Mouse (Mus musculus) heart, embryonic 16.5 days (tissue): ENCODE measurements around the gene Tle6. TPM values are rescaled to one million over a fixed set of nuclear protein-coding genes. Genes with fewer than 3 reads are reported as not detected.

Experiments used
- ATAC-seq: fragments of 200-750 bp; cut with Nextera tagmentation; replicated peaks from 2 replicates; pipeline ENCODE4 v1.8.0; 2017; ENCODE audit warnings: moderate number of reproducible peaks; ENCODE audit not compliant: insufficient read depth, low FRiP score; ENCODE audit errors: extremely low read depth
- H3K27ac ChIP-seq: fragments of 300-500 bp; sonication (generic); 2 replicates; pipeline ENCODE4 v1.5.1; 2014; ENCODE audit warnings: mild to moderate bottlenecking, low read length, control low read depth, moderate library complexity
- H3K27me3 ChIP-seq: fragments of 300-500 bp; sonication (generic); 2 replicates; pipeline ENCODE4 v1.6.1; 2014; ENCODE audit warnings: low read length, mixed read lengths; ENCODE audit not compliant: control insufficient read depth, insufficient read depth
- H3K36me3 ChIP-seq: fragments of 300-500 bp; sonication (generic); 2 replicates; pipeline ENCODE4 v1.6.1; 2014; ENCODE audit not compliant: control insufficient read depth, insufficient read depth
- H3K4me1 ChIP-seq: fragments of 300-500 bp; sonication (generic); 2 replicates; pipeline ENCODE4 v1.6.1; 2014; ENCODE audit warnings: low read length, mixed read lengths; ENCODE audit not compliant: control insufficient read depth, insufficient read depth
- H3K4me2 ChIP-seq: fragments of 300-500 bp; sonication (generic); 2 replicates; pipeline ENCODE4 v1.6.1; 2014; ENCODE audit warnings: low read depth, mild to moderate bottlenecking, control low read depth, low read length
- H3K4me3 ChIP-seq: fragments of 300-500 bp; sonication (generic); 2 replicates; pipeline ENCODE4 v1.5.1; 2014; ENCODE audit warnings: mild to moderate bottlenecking, control low read depth, low read length
- H3K9ac ChIP-seq: fragments of 300-500 bp; sonication (generic); 2 replicates; pipeline ENCODE4 v1.6.1; 2014; ENCODE audit warnings: low read length, control low read depth
- H3K9me3 ChIP-seq: fragments of 300-500 bp; sonication (generic); replicated peaks from 2 replicates; pipeline ENCODE4 v1.6.1; 2016; ENCODE audit warnings: low read length; ENCODE audit not compliant: control insufficient read depth
- WGBS: fragments of 180-500 bp; shearing (Covaris S2); extraction: QIAGEN DNeasy Blood & Tissue Kit; methylation state at CpG from one replicate; pipeline ENCODE4 v1.1.7; 2014; 5-methylcytosine and 5-hydroxymethylcytosine counted together
- polyA plus RNA-seq: library from polyadenylated mRNA; unstranded; fragments of >200 nt; fragmentation: Nextera tagmentation; extraction: Ambion mirVana; gene quantifications from 2 replicates; pipeline ENCODE4 v1.2.1, GENCODE M21; 2015

The Tle6 gene
- polyA plus RNA-seq, 1 experiment from 2014 or later = 29.6 TPM

- H3K27me3 ChIP-seq = no peaks in the 10 kb centered on the region
- H3K27ac ChIP-seq = peak within 1 kb of the TSS; percentile 93
- peaks cover 24% of the 10 kb centered on the region for H3K4me1 ChIP-seq
- peak; percentile 89 for ATAC-seq
- peak within 1 kb of the TSS; percentile 59 for H3K4me3 ChIP-seq
- H3K9ac ChIP-seq = peak within 1 kb of the TSS; percentile 69
- 1% methylated on average over 39 of the region's 39 CpGs for WGBS
- peak within 1 kb of the TSS; percentile 83 for H3K4me2 ChIP-seq
- peaks cover 4% of the 10 kb centered on the region; the same call in 1 of the 2 replicates for H3K36me3 ChIP-seq
- peaks cover 8% of the 10 kb centered on the region for H3K9me3 ChIP-seq
Measured at GRCm38 (mm10) chr10:81605974-81606751, 5.3 kb upstream of the Tle6 start, which contains the start of gene BC025920. Gene BC025920, plus strand, starts transcription at chr10:81606270.

GRCm38 (mm10) chr10:81605666-81605973, 4.7 kb upstream of the Tle6 start:
- peak overlapping the region; percentile 52 for H3K4me3 ChIP-seq
- ATAC-seq = 0 out of 2 replicates have a peak, but pooled peaks have one; percentile 10
- peaks cover 28% of the 10 kb centered on the region for H3K4me1 ChIP-seq
- 2% methylated on average over 14 of the region's 14 CpGs for WGBS
- H3K9me3 ChIP-seq = 0 out of 2 replicates have a peak, but pooled peaks cover 2% of the 10 kb centered on the region
- H3K9ac ChIP-seq = peak overlapping the region; percentile 58
- H3K4me2 ChIP-seq = peak overlapping the region; percentile 68
- H3K36me3 ChIP-seq = peaks cover 4% of the 10 kb centered on the region; the same call in 1 of the 2 replicates
- H3K27ac ChIP-seq = peak overlapping the region; percentile 92
- H3K27me3 ChIP-seq = no peaks in the 10 kb centered on the region

DNA sequence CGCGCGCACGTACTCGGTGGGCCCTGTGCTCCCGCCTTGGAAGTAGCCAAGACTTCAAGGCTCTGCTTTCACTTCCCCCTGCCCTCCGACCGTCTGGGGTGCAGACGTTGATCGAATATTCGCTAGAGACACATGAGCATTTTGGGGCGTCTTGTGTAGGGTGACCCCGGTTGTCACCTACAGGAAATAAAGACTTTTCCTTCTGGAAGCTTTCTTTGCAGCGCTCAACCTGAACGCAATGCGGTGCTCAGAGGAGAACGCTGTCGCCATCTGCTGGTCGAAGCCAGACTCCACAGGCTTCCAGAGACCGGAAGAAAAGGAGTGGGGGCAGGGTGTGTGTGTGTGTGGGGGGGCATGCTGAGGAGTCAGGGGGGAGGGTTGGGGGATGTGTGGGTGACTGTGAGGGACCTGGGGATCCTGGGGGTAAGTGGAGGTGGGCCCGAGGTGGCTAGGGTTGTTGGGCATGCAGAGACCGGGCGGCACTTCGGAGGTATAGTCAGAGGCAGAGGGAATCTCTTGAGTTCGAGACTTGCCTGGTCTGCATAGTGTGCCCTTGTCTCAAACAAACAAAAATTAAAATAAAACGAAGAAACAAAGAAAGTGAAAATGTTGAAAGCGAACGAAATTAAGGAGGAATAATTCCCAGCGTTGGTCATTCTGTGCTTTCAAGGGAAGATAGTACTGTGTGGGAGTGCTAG, 4.2 kb upstream of the Tle6 start:
- 16% methylated on average over 29 of the region's 29 CpGs for WGBS
- peak; percentile 28 for ATAC-seq

DNA sequence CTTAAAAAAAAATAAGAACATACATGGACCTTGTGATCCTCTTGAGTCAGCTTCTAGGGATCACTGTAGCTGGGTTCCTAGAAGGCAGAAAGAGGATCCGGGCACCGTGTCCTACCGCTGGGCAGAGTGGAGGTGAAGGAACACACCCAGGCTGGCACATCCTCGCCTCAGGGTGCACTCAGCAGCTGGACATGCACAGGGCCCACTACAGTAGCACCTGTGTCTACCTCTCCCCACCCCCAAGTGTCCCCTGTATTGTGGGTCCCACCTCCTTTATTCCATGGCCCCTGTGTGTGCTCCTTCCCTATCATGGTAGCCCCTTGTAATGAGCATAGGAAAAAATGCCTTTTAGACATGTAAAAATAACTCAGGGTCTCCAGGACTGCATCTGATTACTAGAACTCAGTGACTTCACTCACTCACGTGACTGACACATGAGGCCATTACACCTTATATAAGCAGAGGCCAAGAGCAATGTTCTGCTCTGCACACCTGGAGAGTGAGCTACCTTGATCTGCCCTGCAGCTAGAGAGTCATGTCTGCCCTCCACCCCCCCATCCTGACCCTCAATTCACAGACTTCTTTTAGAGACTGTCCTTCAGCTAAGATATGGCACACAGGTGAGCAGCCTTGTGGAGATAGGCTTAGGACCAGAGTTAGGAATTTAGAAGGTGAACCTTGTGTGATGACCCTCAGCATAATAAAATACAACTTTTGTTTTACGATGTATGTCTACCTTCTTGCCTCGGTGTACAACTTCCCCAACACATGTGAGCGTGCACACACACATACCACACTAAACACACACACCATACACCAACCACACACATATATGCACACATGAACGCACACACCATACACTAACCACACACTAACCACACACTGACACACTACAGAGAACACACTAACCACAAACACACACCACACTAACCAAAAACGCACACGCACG, 3.4 kb upstream of the Tle6 start:
- Histone ChIP-seq H3K36me3 (no peaks in the 10 kb centered on the region), H3K4me1 (peaks cover 37% of the 10 kb centered on the region), H3K27ac (peak overlapping the region; percentile 46; the same call in 1 of the 2 replicates), H3K27me3 (no peaks in the 10 kb centered on the region), H3K4me2 (peak overlapping the region; percentile 54), H3K4me3 (peak overlapping the region; percentile 30), H3K9me3 (no peaks in the 10 kb centered on the region), H3K9ac (peak overlapping the region; percentile 64)
- ATAC-seq = no peak
- 74% methylated on average over 12 of the region's 12 CpGs for WGBS

More for the DNA sequence above, 4.2 kb upstream of the Tle6 start:
- Histone ChIP-seq H3K36me3 (peaks cover 4% of the 10 kb centered on the region; the same call in 1 of the 2 replicates), H3K27me3 (no peaks in the 10 kb centered on the region), H3K4me2 (peak overlapping the region; percentile 68), H3K4me1 (peaks cover 33% of the 10 kb centered on the region), H3K27ac (peak overlapping the region; percentile 92), H3K9me3 (no peaks in the 10 kb centered on the region), H3K9ac (peak overlapping the region; percentile 64), H3K4me3 (peak overlapping the region; percentile 52)

DNA sequence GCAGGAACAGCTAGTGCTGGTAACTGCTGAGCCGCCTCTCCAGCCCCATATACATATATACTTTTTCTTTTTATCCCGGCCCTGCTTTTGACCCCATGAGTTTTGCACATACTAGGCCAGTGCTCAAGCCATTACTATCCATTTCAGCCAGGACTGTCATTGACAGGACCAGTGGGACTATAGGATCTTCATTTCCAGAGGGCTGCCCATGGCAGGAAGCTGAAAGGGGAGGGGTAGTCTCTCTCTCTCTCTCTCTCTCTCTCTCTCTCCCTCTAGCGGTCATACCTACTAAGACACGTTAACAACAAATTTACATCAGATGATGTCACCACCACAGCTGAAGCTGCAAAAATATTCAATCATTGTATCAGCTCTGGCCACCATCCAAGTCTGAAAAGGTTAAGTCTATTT, 1.9 kb upstream of the Tle6 start:
- no peak overlapping the region for H3K4me2 ChIP-seq
- ATAC-seq = no peak
- 23% methylated on average over 4 of the region's 4 CpGs for WGBS

DNA sequence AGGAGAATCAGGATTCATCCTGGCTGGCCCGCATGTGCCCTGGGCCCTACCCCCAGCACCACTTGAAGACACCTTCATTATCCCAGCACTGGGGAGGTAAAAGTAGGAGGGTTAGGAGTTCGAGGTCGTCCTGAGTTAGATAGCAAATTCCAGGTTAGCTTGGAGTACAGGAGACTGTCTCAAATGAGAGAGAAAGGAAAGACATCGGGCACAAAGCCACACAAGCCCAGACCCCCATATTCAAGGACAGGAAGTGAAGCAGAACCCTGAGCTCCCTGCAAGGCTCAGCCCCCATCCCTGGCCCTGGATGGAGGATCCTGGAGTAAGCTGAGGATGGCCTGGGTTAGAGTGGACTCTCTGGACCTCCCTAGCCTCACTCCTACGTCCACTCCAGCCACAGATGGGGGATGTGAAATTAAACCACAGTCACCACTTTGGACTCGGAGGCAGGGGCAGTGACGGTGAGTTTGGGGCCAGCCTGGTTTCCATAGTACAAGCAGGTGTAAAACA, 578 bp upstream of the Tle6 start:
- no peaks in the 10 kb centered on the region for H3K27me3 ChIP-seq
- H3K27ac ChIP-seq = peak overlapping the region; percentile 43
- peaks cover 53% of the 10 kb centered on the region for H3K4me1 ChIP-seq
- H3K4me2 ChIP-seq = peak overlapping the region; percentile 71
- 34% methylated on average over 7 of the region's 7 CpGs for WGBS
- peak overlapping the region; percentile 46 for H3K4me3 ChIP-seq
- H3K9me3 ChIP-seq = no peaks in the 10 kb centered on the region
- no peak for ATAC-seq
- no peaks in the 10 kb centered on the region for H3K36me3 ChIP-seq
- H3K9ac ChIP-seq = peak overlapping the region; percentile 63

More for the DNA sequence above, 1.9 kb upstream of the Tle6 start:
- H3K36me3 ChIP-seq = no peaks in the 10 kb centered on the region
- no peaks in the 10 kb centered on the region for H3K27me3 ChIP-seq
- H3K9ac ChIP-seq = no peak overlapping the region
- H3K4me1 ChIP-seq = peaks cover 41% of the 10 kb centered on the region
- 0 out of 2 replicates have a peak overlapping the region, but pooled peaks have one; percentile 33 for H3K27ac ChIP-seq
- no peaks in the 10 kb centered on the region for H3K9me3 ChIP-seq
- no peak overlapping the region for H3K4me3 ChIP-seq

GRCm38 (mm10) chr10:81600096-81600495, 777 bp downstream of the Tle6 start:
- no peak overlapping the region for H3K9ac ChIP-seq
- 0 out of 2 replicates have a peak, but pooled peaks cover 2% of the 10 kb centered on the region for H3K27me3 ChIP-seq
- H3K4me1 ChIP-seq = peaks cover 58% of the 10 kb centered on the region
- H3K27ac ChIP-seq = peak overlapping the region; percentile 69
- H3K36me3 ChIP-seq = no peaks in the 10 kb centered on the region
- no peak overlapping the region for H3K4me3 ChIP-seq
- 43% methylated on average over 10 of the region's 10 CpGs for WGBS
- peak overlapping the region; percentile 71; the same call in 1 of the 2 replicates for H3K4me2 ChIP-seq
- no peak for ATAC-seq
- H3K9me3 ChIP-seq = no peaks in the 10 kb centered on the region

GRCm38 (mm10) chr10:81599630-81600029, 1.2 kb downstream of the Tle6 start:
- H3K27ac ChIP-seq = no peak overlapping the region
- H3K4me3 ChIP-seq = no peak overlapping the region
- H3K9ac ChIP-seq = no peak overlapping the region
- peaks cover 56% of the 10 kb centered on the region for H3K4me1 ChIP-seq
- WGBS = 75% methylated on average over 5 of the region's 5 CpGs
- no peaks in the 10 kb centered on the region for H3K36me3 ChIP-seq
- no peaks in the 10 kb centered on the region for H3K9me3 ChIP-seq
- no peak overlapping the region for H3K4me2 ChIP-seq
- H3K27me3 ChIP-seq = 0 out of 2 replicates have a peak, but pooled peaks cover 4% of the 10 kb centered on the region
- ATAC-seq = no peak
